Mouse (Mus musculus): ENCODE measurements around the gene Lrp10.

Gene Lrp10

GRCm38 (mm10) chr14:54463959-54464292 lies at the start of gene Lrp10:
Gene Lrp10, plus strand, starts transcription at chr14:54464137.
- no peak for DNase-seq (ENCODE audit: low read depth)

- no peak for DNase-seq (ENCODE audit: low read depth)
Observed at GRCm38 (mm10) chr14:54415241-54416020, 48.5 kb upstream of the Lrp10 start.

GRCm38 (mm10) chr14:54416229-54416775 lies 47.6 kb upstream of the Lrp10 start:
- DNase-seq (ENCODE audit: low read depth), result no peak

GRCm38 (mm10) chr14:54416830-54417229 lies 47.1 kb upstream of the Lrp10 start:
- DNase-seq (ENCODE audit: low read depth), result no peak

- DNase-seq (ENCODE audit: low read depth), result no peak
Observed at GRCm38 (mm10) chr14:54417623-54418081, 46.3 kb upstream of the Lrp10 start, which contains the start of gene Slc7a7. Gene Slc7a7, minus strand, starts transcription at chr14:54417780.

- no peak for DNase-seq (ENCODE audit: low read depth)
Observed at GRCm38 (mm10) chr14:54421014-54421413, 42.9 kb upstream of the Lrp10 start.

GRCm38 (mm10) chr14:54423406-54423805 lies 40.5 kb upstream of the Lrp10 start:
- DNase-seq (ENCODE audit: low read depth), result no peak

- DNase-seq (ENCODE audit: low read depth), result no peak
Observed at GRCm38 (mm10) chr14:54424634-54425033, 39.3 kb upstream of the Lrp10 start.

GRCm38 (mm10) chr14:54425540-54425939 lies 38.4 kb upstream of the Lrp10 start:
- DNase-seq (ENCODE audit: low read depth), result no peak

GRCm38 (mm10) chr14:54426003-54426688 lies 37.8 kb upstream of the Lrp10 start:
- no peak for DNase-seq (ENCODE audit: low read depth)

GRCm38 (mm10) chr14:54426689-54427398 lies 37.1 kb upstream of the Lrp10 start, which contains the start of gene Mrpl52:
Gene Mrpl52, plus strand, starts transcription at chr14:54426909.
- no peak for DNase-seq (ENCODE audit: low read depth)

GRCm38 (mm10) chr14:54427696-54428095 lies 36.2 kb upstream of the Lrp10 start:
- no peak for DNase-seq (ENCODE audit: low read depth)

- DNase-seq (ENCODE audit: low read depth), result no peak
Observed at GRCm38 (mm10) chr14:54428421-54428820, 35.5 kb upstream of the Lrp10 start.

GRCm38 (mm10) chr14:54429332-54430093 lies 34.4 kb upstream of the Lrp10 start:
- no peak for DNase-seq (ENCODE audit: low read depth)

GRCm38 (mm10) chr14:54430406-54431145 lies 33.4 kb upstream of the Lrp10 start:
- DNase-seq (ENCODE audit: low read depth), result no peak

GRCm38 (mm10) chr14:54431334-54432077 lies 32.4 kb upstream of the Lrp10 start, which contains the start of gene Mmp14:
Gene Mmp14, plus strand, starts transcription at chr14:54431612.
- peak; percentile 83 for DNase-seq (ENCODE audit: low read depth)

GRCm38 (mm10) chr14:54432078-54432836 lies 31.7 kb upstream of the Lrp10 start:
- no peak for DNase-seq (ENCODE audit: low read depth)

GRCm38 (mm10) chr14:54432837-54433830 lies 30.8 kb upstream of the Lrp10 start:
- no peak for DNase-seq (ENCODE audit: low read depth)
